Mouse (Mus musculus) cerebellum, adult 2 months (tissue): ENCODE measurements around the gene Opn4.

Experiments used
- CTCF ChIP-seq: fragments of 200-500 bp; IDR thresholded peaks from 2 replicates; pipeline ENCODE4 v1.5.1; 2011; ENCODE audit warnings: low read depth, mild to moderate bottlenecking, control low read depth, low read length, moderate library complexity, borderline replicate concordance; ENCODE audit not compliant: insufficient read depth
- POLR2A ChIP-seq: fragments of 200-500 bp; IDR thresholded peaks from 2 replicates; pipeline ENCODE4 v1.6.1; 2011; ENCODE audit warnings: low read length, control low read depth, borderline replicate concordance; ENCODE audit not compliant: insufficient read depth

- TF ChIP-seq POLR2A (no peak), CTCF (no peak)
Measured at GRCm38 (mm10) chr14:34552226-34552625, 47.7 kb downstream of the Opn4 start.
